Mouse (Mus musculus): Measurements from ENCODE around the gene Ankrd23. TPM values are rescaled to one million over a fixed set of nuclear protein-coding genes. Genes with fewer than 3 reads are reported as not detected.
A peak's percentile ranks its signal among the peaks of the same experiment; 100 is the strongest.

Ankrd23 gene
- polyA plus RNA-seq, 1 experiment: 1.1 TPM

DNA sequence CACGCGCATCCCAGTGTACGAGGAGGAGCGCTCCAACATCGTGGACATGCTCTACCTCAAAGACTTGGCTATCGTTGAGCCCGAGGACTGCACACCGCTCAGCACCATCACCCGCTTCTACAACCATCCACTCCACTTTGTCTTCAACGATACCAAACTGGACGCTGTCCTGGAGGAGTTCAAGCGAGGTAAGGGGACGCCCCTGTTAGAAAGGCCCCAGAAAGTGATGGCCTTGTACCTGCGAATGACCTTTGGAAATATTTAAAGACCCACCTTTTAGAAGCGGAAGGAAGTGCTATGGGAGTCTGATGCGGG is 23.8 kb downstream of the Ankrd23 start:
- H3K36me3 ChIP-seq (ENCODE audit: control insufficient read depth, insufficient read depth): peaks cover 4% of the 10 kb centered on the region
- TF ChIP-seq MAX (IDR thresholded peaks at IDR 0.05) (no peak), FOSL1 (IDR thresholded peaks at IDR 0.05; ENCODE audit: insufficient read depth, low read length, poor library complexity, severe bottlenecking) (no peak)
- H3K79me3 ChIP-seq (ENCODE audit: low read depth): peaks cover 6% of the 10 kb centered on the region
- peaks cover 31% of the 10 kb centered on the region for H3K79me2 ChIP-seq (ENCODE audit: control insufficient read depth, insufficient read depth)
- H3ac ChIP-seq (ENCODE audit: control insufficient read depth, insufficient read length, low read depth): peak overlapping the region; percentile 81
- no peaks in the 10 kb centered on the region for H3K27me3 ChIP-seq (ENCODE audit: control insufficient read depth, insufficient read depth, insufficient read length)
- peak overlapping the region; percentile 75 for H3K4me3 ChIP-seq (ENCODE audit: insufficient read depth, poor library complexity, severe bottlenecking)

DNA sequence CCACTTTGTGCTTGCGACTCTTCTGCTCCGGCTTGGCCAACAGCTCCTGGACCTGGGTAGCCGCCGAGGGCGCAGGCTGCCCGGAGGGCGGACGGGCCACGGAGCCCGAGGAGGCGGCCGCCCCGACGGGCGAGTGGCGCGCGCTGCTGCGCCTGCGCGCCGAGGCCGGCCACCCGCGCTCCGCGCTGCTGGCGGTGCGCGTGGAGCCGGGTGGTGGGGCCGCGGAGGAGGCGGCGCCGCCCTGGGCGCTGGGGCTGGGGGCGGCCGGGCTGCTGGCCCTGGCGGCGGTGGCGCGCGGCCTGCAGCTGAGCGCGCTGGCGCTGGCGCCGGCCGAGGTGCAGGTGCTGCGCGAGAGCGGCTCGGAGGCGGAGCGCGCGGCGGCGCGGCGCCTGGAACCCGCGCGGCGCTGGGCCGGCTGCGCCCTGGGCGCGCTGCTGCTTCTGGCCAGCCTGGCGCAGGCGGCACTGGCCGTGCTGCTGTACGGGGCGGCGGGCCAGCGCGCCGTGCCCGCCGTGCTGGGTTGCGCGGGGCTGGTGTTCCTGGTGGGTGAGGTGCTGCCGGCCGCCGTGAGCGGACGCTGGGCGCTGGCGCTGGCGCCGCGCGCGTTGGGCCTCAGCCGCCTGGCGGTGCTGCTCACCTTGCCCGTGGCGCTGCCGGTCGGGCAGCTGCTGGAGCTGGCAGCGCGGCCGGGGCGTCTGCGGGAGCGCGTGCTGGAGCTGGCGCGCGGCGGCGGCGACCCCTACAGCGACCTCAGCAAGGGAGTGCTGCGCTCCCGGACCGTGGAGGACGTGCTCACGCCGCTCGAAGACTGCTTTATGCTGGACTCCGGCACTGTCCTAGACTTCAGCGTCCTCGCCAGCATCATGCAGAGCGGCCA is 24.4 kb downstream of the Ankrd23 start:
- H3K36me3 ChIP-seq (ENCODE audit: control insufficient read depth, insufficient read depth): peaks cover 4% of the 10 kb centered on the region
- peak overlapping the region; percentile 81 for H3ac ChIP-seq (ENCODE audit: control insufficient read depth, insufficient read length, low read depth)
- peak overlapping the region; percentile 75 for H3K4me3 ChIP-seq (ENCODE audit: insufficient read depth, poor library complexity, severe bottlenecking)
- H3K27me3 ChIP-seq (ENCODE audit: control insufficient read depth, insufficient read depth, insufficient read length): no peaks in the 10 kb centered on the region
- peaks cover 6% of the 10 kb centered on the region for H3K79me3 ChIP-seq (ENCODE audit: low read depth)
- TF ChIP-seq USF1 (IDR thresholded peaks at IDR 0.05; ENCODE audit: low read depth) (no peak), MYOD1 (IDR thresholded peaks at IDR 0.05; ENCODE audit: control insufficient read depth, insufficient read length, low read depth) (no peak), FOSL1 (IDR thresholded peaks at IDR 0.05; ENCODE audit: insufficient read depth, low read length, poor library complexity, severe bottlenecking) (no peak), CTCF (IDR thresholded peaks at IDR 0.05; ENCODE audit: control insufficient read depth, insufficient read depth, insufficient read length) (peak; percentile 61), MAX (IDR thresholded peaks at IDR 0.05) (no peak), CEBPB (IDR thresholded peaks at IDR 0.05; ENCODE audit: low read depth) (no peak), MYOG (IDR thresholded peaks at IDR 0.05; ENCODE audit: control insufficient read depth, extremely low read depth, insufficient read length) (no peak)
- H3K79me2 ChIP-seq (ENCODE audit: control insufficient read depth, insufficient read depth): peaks cover 31% of the 10 kb centered on the region

DNA sequence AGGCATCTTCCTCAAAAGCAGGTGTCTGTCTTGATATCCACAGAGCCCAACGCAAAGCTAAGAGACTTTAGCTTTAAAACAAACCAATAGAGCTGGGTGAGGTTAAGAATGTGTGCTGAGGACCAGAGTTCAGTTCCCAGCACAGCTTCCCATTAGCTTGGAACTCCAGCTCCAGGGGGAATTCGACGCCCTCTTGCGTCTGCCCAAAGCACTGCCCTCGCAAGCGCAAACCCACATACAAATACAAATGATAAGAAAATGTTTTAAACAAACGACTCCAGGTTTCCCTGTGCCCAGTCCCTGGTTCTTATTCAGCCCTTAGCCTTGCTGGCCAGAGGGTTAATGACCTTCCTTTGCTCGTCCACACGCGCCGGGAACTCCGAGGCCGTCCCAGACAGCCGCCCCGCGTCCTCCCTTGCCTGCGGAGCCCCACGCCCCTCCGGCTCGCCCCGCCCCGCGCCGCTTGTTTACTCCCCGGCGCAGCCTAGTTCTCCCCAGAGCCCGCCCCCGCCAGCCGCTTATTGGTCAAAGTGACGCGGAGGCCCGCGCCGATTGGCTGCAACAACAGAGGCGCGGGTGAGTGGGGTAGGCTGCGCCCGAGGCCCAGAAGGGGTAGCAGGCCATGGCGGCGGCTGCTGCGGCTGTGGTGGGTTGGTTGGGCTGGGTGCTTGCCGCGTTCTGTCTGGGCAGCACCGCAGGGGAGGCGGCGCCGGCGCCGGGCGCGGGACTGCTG is 25.2 kb downstream of the Ankrd23 start, which contains the start of gene Cnnm3:
TSS of gene Cnnm3 (plus strand) at position 579 of the 733 bp plus-strand sequence.
- Histone ChIP-seq H3K79me3 (ENCODE audit: low read depth) (peaks cover 3% of the 10 kb centered on the region), H3K36me3 (ENCODE audit: control insufficient read depth, insufficient read depth) (peaks cover 4% of the 10 kb centered on the region), H3ac (ENCODE audit: control insufficient read depth, insufficient read length, low read depth) (peak within 1 kb of the TSS; percentile 81), H3K27me3 (ENCODE audit: control insufficient read depth, insufficient read depth, insufficient read length) (no peaks in the 10 kb centered on the region), H3K79me2 (ENCODE audit: control insufficient read depth, insufficient read depth) (peaks cover 31% of the 10 kb centered on the region), H3K4me3 (ENCODE audit: insufficient read depth, poor library complexity, severe bottlenecking) (peak within 1 kb of the TSS; percentile 75)
- TF ChIP-seq MYOG (IDR thresholded peaks at IDR 0.05; ENCODE audit: control insufficient read depth, extremely low read depth, insufficient read length) (no peak), CEBPB (IDR thresholded peaks at IDR 0.05; ENCODE audit: low read depth) (no peak), CTCF (IDR thresholded peaks at IDR 0.05; ENCODE audit: control insufficient read depth, insufficient read depth, insufficient read length) (no peak), MYOD1 (IDR thresholded peaks at IDR 0.05; ENCODE audit: control insufficient read depth, insufficient read length, low read depth) (no peak), FOSL1 (IDR thresholded peaks at IDR 0.05; ENCODE audit: insufficient read depth, low read length, poor library complexity, severe bottlenecking) (no peak), MAX (IDR thresholded peaks at IDR 0.05) (no peak)

DNA sequence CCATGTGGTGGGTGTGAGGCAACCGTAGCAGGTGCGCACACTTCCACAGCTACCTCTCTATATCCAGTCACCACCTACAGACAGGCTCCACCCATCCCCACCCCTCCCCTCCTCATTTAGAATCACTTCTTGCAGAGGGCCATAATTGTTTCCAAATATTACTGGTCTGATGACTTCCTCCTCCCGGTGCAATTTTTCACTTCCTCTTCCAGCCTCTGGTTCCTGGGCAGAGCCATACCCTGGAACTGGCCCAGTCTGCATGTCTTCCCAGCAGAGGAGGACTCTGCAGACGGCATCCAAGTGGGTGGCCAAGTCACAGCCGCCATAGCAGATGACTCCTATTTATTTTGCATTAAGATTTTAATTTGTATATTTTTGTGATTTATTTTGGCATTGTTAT is 28.4 kb downstream of the Ankrd23 start:
- H3K79me2 ChIP-seq (ENCODE audit: control insufficient read depth, insufficient read depth): peaks cover 7% of the 10 kb centered on the region
- H3K27me3 ChIP-seq (ENCODE audit: control insufficient read depth, insufficient read depth, insufficient read length): no peaks in the 10 kb centered on the region
- no peak overlapping the region for H3ac ChIP-seq (ENCODE audit: control insufficient read depth, insufficient read length, low read depth)
- H3K36me3 ChIP-seq (ENCODE audit: control insufficient read depth, insufficient read depth): peaks cover 4% of the 10 kb centered on the region
- H3K4me3 ChIP-seq (ENCODE audit: insufficient read depth, poor library complexity, severe bottlenecking): no peak overlapping the region
- TF ChIP-seq CEBPB (IDR thresholded peaks at IDR 0.05; ENCODE audit: low read depth): no peak
- TF ChIP-seq MYOG (IDR thresholded peaks at IDR 0.05; ENCODE audit: control insufficient read depth, extremely low read depth, insufficient read length): no peak
- no peak for TF ChIP-seq MYOD1 (IDR thresholded peaks at IDR 0.05; ENCODE audit: control insufficient read depth, insufficient read length, low read depth)
- TF ChIP-seq MAX (IDR thresholded peaks at IDR 0.05): no peak
- TF ChIP-seq FOSL1 (IDR thresholded peaks at IDR 0.05; ENCODE audit: insufficient read depth, low read length, poor library complexity, severe bottlenecking): no peak
- H3K79me3 ChIP-seq (ENCODE audit: low read depth): peaks cover 3% of the 10 kb centered on the region

DNA sequence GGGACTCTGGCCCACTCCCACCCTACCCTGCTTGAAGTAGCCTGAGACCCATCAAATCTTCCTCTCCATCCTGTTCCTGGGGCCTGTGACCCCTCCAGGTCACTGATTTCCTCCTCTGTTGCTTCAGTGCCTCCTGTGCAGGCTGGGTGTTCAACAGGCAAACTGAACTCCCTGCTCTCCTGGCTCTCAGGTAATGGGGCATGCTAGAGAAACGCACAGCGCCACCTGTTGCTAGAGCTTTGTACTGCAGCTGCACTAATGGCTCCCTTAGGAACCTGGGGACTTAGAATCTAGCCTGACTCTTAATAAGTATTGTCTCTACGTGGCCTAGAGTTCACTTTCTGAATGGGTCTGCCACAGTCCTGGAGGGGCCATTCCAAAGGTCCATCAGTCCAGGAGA is 35.4 kb downstream of the Ankrd23 start:
- no peak overlapping the region for H3ac ChIP-seq (ENCODE audit: control insufficient read depth, insufficient read length, low read depth)
- TF ChIP-seq MYOG (IDR thresholded peaks at IDR 0.05; ENCODE audit: control insufficient read depth, extremely low read depth, insufficient read length): no peak
- TF ChIP-seq MAX (IDR thresholded peaks at IDR 0.05): no peak
- TF ChIP-seq CTCF (IDR thresholded peaks at IDR 0.05; ENCODE audit: control insufficient read depth, insufficient read depth, insufficient read length): peak; percentile 80

DNA sequence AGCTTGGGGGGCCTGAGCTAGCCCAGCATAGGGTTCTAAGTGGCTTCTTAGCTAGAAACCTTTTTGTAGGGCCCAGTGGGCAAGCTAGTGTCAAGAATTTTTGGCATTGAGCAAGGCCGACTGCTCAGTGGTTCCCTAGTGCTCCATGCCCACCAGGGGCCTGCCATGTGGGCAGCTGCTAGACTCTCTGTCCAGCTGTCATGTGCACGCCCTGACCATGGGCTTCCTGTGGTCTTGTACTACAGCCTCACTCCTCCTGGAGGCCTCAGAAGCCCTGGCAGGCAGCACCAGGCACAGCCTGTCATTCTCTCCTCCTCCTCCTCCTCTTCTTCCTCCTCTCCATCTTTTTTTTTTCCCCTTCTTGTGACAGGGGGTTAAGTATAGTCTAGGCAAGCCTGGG is 39.4 kb downstream of the Ankrd23 start:
- no peaks in the 10 kb centered on the region for H3K79me3 ChIP-seq (ENCODE audit: low read depth)
- TF ChIP-seq CEBPB (IDR thresholded peaks at IDR 0.05; ENCODE audit: low read depth): no peak
- no peak for TF ChIP-seq CTCF (IDR thresholded peaks at IDR 0.05; ENCODE audit: control insufficient read depth, insufficient read depth, insufficient read length)
- no peak for TF ChIP-seq MAX (IDR thresholded peaks at IDR 0.05)
- TF ChIP-seq MYOG (IDR thresholded peaks at IDR 0.05; ENCODE audit: control insufficient read depth, extremely low read depth, insufficient read length): no peak
- TF ChIP-seq MYOD1 (IDR thresholded peaks at IDR 0.05; ENCODE audit: control insufficient read depth, insufficient read length, low read depth): no peak
- no peak for TF ChIP-seq USF1 (IDR thresholded peaks at IDR 0.05; ENCODE audit: low read depth)
- no peak for TF ChIP-seq FOSL1 (IDR thresholded peaks at IDR 0.05; ENCODE audit: insufficient read depth, low read length, poor library complexity, severe bottlenecking)

More for the DNA sequence above, 35.4 kb downstream of the Ankrd23 start:
- peaks cover 10% of the 10 kb centered on the region for H3K36me3 ChIP-seq (ENCODE audit: control insufficient read depth, insufficient read depth)
- no peaks in the 10 kb centered on the region for H3K27me3 ChIP-seq (ENCODE audit: control insufficient read depth, insufficient read depth, insufficient read length)
- H3K4me3 ChIP-seq (ENCODE audit: insufficient read depth, poor library complexity, severe bottlenecking): no peak overlapping the region
- H3K79me3 ChIP-seq (ENCODE audit: low read depth): no peaks in the 10 kb centered on the region
- no peaks in the 10 kb centered on the region for H3K79me2 ChIP-seq (ENCODE audit: control insufficient read depth, insufficient read depth)

More for the DNA sequence above, 39.4 kb downstream of the Ankrd23 start:
- Histone ChIP-seq H3K36me3 (ENCODE audit: control insufficient read depth, insufficient read depth) (peaks cover 4% of the 10 kb centered on the region), H3K79me2 (ENCODE audit: control insufficient read depth, insufficient read depth) (peaks cover 22% of the 10 kb centered on the region), H3K27me3 (ENCODE audit: control insufficient read depth, insufficient read depth, insufficient read length) (no peaks in the 10 kb centered on the region), H3ac (ENCODE audit: control insufficient read depth, insufficient read length, low read depth) (no peak overlapping the region), H3K4me3 (ENCODE audit: insufficient read depth, poor library complexity, severe bottlenecking) (no peak overlapping the region)
